Mouse (Mus musculus) heart, postnatal 36 days (tissue): ENCODE data around the gene Zfp92. TPM values are rescaled to one million over a fixed set of nuclear protein-coding genes. Genes with fewer than 3 reads are reported as not detected.
A peak's percentile ranks its signal among the peaks of the same experiment; 100 is the strongest.
"Not testable (repeated sequence)": the region's sequence is repeated elsewhere in the genome, so short reads cannot be mapped to it uniquely, and the experiment has no call there.

Source experiments
- DNase-seq, 2 experiments: peaks; one replicate each; pipeline ENCODE4 v3.0.0; 2021 to 2022
- intact Hi-C: fragments of 180-260 bp; cut with DNase I; formaldehyde crosslinking; loops from one replicate; pipeline ENCODE4 v1.15.1; 2025
- total RNA-seq, 2 experiments: library from RNA; stranded (reverse); gene quantifications; 2 replicates each; pipeline ENCODE4 v1.2.3; 2021

Zfp92 gene
- not detected for total RNA-seq

- intact Hi-C loops, result no loop called here
- no peak for DNase-seq
Observed at GRCm38 (mm10) chrX:73410880-73411517, at the start of gene Zfp92. Zfp92 (plus strand) TSS chrX:73411096.

DNA sequence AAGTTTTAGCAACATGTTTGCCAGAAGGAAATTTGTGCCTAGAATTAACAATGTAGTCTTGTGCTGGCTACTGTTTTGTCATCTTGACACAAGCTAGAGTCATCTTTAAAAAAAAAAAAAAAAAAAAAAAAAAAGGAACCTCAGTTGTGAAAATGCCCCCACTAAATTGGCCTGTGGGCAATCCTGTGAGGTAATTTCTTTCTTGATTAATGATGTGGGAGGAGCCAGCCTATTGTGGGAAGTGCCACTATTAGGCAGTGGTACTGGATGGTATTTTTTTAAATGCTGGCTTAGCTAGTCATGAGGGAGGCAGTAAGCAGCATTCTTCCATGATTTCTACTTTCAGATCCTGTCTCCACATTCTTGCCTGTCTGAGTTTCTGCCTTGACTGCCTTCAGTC, 47.6 kb upstream of the Zfp92 start:
- DNase-seq, result no peak
- intact Hi-C loops, result no loop called here

DNA sequence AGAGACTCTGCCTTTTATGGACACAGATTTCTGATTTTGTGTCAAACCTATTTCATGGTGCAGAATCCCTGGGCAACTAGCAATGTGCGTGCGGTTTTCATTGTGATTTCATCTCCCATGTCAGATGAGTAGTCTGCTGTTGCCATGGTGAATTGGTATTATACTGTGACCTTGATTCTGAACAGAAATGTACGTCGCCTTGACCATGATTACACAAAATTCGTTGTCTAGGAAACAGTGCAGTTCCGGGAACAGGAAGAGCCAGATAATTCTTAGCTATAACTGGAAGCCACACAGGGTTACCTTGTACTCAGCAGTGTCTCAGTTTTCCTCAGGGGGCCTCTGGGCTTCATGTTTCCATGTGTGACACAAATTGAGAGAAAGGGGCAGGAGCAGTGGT, 26.5 kb upstream of the Zfp92 start:
- no peak for DNase-seq
- intact Hi-C loops, result no loop called here

- intact Hi-C loops, result no loop called here
- no peak for DNase-seq
Observed at GRCm38 (mm10) chrX:73384924-73385323, 26.0 kb upstream of the Zfp92 start.

GRCm38 (mm10) chrX:73391481-73391880, 19.4 kb upstream of the Zfp92 start:
- intact Hi-C loops, result no loop called here
- no peak for DNase-seq

DNA sequence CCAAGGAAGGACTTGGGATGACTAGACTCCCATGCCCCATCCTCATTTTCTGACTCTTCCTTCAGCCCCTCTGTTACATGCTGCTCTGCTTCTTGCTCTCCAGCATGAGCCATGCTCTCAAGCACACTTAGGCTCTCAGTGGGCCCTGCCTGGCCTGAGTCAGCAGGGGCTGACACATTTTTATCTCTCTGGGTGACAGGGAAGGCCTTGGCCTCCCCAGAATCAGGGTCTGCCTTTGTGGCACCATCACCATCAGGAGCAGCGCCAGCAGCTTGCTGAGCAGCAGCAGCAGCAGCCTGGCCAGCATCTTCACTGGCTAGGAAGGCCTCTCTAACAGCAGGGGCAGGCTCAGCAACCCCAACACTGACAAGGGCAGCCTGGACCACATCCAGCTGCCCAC, 14.4 kb upstream of the Zfp92 start:
- DNase-seq, result no peak
- intact Hi-C loops, result no loop called here

DNA sequence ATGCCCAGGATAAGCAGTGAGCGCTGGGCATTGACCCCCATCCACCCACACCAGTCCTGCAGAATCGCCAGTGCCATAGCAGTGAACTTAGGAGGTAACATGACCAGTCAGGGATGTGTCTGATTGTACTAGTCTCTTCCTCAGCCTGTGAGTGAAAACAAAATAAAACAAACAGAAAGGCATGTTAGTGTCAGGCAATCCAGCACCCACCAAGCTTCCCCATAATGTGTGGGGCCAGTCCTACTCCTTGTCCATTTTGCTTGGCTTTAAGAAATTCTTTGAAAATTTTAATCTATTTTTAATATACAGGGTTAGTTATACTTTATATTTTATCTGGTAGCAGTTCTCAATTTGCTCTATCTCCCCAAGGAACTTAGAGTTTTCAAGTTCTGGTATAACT, 12.3 kb upstream of the Zfp92 start, which contains the start of gene Gm18336:
Gene Gm18336, minus strand, starts transcription at position 101 of the 400 bp plus-strand sequence.
- intact Hi-C loops, result not testable (repeated sequence)

GRCm38 (mm10) chrX:73400951-73401350, 9.9 kb upstream of the Zfp92 start:
- intact Hi-C loops, result no loop called here

More for the DNA sequence above, 12.3 kb upstream of the Zfp92 start, which contains the start of gene Gm18336:
- DNase-seq, result not testable (repeated sequence)

GRCm38 (mm10) chrX:73401616-73402015, 9.3 kb upstream of the Zfp92 start:
- intact Hi-C loops, result no loop called here

More at GRCm38 (mm10) chrX:73400951-73401350, 9.9 kb upstream of the Zfp92 start:
- DNase-seq, result no peak

GRCm38 (mm10) chrX:73412767-73413166, 1.9 kb downstream of the Zfp92 start:
- intact Hi-C loops, result no loop called here
- no peak for DNase-seq

More at GRCm38 (mm10) chrX:73401616-73402015, 9.3 kb upstream of the Zfp92 start:
- no peak for DNase-seq

DNA sequence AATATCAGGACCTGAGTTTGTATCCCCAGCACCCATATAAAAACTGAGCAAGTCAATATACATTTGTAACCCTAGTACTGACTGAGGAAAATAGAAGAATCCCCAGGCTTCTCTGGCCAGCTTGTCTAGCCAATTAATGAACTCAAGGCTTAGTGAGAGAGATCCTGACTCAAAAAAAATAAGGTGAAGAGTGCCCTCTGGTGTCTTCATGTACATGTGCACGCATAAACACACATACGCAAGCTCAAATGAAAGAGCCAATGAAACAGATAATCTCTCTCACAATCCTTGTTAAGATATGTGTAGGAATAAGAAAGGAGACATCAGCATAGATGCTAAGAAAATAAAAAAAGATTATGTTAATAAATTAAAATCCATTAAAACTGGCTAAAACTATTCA, 19.1 kb downstream of the Zfp92 start:
- intact Hi-C loops, result loop anchor here (1.0 kb wide), 1 partner anchor 118 kb away; no protein-coding TSS in a partner anchor
- no peak for DNase-seq

- DNase-seq, result no peak
- intact Hi-C loops, result no loop called here
Observed at GRCm38 (mm10) chrX:73432850-73433249, 22.0 kb downstream of the Zfp92 start.

GRCm38 (mm10) chrX:73435252-73435651, 24.4 kb downstream of the Zfp92 start, which contains the start of gene Trex2:
Trex2 (minus strand) TSS chrX:73435344.
- intact Hi-C loops, result no loop called here
- no peak for DNase-seq

- no peak for DNase-seq
- intact Hi-C loops, result no loop called here
Observed at GRCm38 (mm10) chrX:73441428-73441827, 30.5 kb downstream of the Zfp92 start.

DNA sequence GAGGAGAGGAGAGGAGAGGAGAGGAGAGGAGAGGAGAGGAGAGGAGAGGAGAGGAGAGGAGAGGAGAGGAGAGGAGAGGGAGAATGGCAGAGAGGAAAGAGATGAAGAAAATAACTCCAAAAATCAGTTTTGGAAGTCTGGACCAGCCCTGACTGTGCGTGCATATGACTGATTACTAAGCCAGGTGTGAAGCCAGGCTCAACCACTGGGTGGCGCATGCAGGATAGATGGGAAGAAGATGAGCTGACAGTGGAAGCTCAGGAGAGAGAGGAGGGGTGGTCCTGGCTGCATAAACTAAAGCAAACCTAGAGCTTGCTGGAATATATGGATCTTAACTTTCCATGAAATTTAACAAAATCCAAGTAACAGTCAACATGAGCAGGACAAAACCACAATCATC, 41.1 kb downstream of the Zfp92 start:
- intact Hi-C loops, result loop anchor here (1.0 to 5.0 kb wide), 2 partner anchors 41 to 445 kb away; no protein-coding TSS in a partner anchor
- peak; percentile 66 to 76 for DNase-seq

GRCm38 (mm10) chrX:73458877-73459392, 48.0 kb downstream of the Zfp92 start, which contains the start of gene Haus7:
Haus7 (minus strand) TSS chrX:73459044.
- intact Hi-C loops, result no loop called here
- peak; percentile 83 to 84 for DNase-seq

GRCm38 (mm10) chrX:73460792-73461191, 49.9 kb downstream of the Zfp92 start:
- no peak for DNase-seq
- intact Hi-C loops, result no loop called here

GRCm38 (mm10) chrX:73465483-73466186, 54.7 kb downstream of the Zfp92 start:
- DNase-seq, result no peak
- intact Hi-C loops, result no loop called here

GRCm38 (mm10) chrX:73467446-73468241, 56.7 kb downstream of the Zfp92 start:
- no peak for DNase-seq
- intact Hi-C loops, result no loop called here

GRCm38 (mm10) chrX:73468330-73468729, 57.4 kb downstream of the Zfp92 start:
- no peak for DNase-seq
- intact Hi-C loops, result no loop called here

DNA sequence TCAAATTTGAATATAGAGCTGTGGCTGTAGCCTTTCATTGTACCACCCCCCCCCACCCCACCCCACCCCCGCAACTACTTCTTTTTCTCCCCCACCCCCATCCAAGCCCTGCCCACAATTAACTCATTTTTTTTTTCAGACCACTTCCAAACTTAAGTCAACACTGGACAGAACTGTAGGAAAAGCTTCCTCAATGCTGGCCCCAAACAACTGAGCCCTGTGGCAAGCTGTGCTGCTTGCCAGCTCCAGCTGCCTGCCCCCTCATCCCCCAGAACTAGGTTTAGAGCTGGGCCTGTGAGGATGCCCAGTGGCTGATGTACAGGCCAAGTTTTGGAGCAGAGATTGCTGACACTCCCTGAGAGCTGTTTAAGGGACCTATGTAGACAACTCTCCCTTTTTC, 57.9 kb downstream of the Zfp92 start:
- no peak for DNase-seq

More for the DNA sequence above, 57.9 kb downstream of the Zfp92 start:
- intact Hi-C loops, result no loop called here
